Mouse (Mus musculus) bone marrow macrophage, adult 2 months (primary cell): ENCODE measurements at regions not wholly inside any gene's neighbourhood (a gene's known extent, or its start where the extent isn't known, plus 50 kb on each side); places are given as distances from the start of the nearest gene placed in this dataset.

Experiments
- H3K27ac ChIP-seq: 2 replicates; pipeline ENCODE4 v1.5.1; 2012; ENCODE audit warnings: low read depth, low read length; ENCODE audit not compliant: insufficient read depth
- H3K4me1 ChIP-seq: 2 replicates; pipeline ENCODE4 v1.6.1; 2012; ENCODE audit warnings: low read length; ENCODE audit not compliant: control insufficient read depth, insufficient read depth
- H3K4me3 ChIP-seq: 2 replicates; pipeline ENCODE4 v1.5.1; 2012; ENCODE audit warnings: mild to moderate bottlenecking, low read length, moderate library complexity; ENCODE audit not compliant: insufficient read depth
- CTCF ChIP-seq: IDR thresholded peaks from 2 replicates; pipeline ENCODE4 v1.5.1; 2012; ENCODE audit warnings: low read depth, mild to moderate bottlenecking, low read length, moderate library complexity
- POLR2A ChIP-seq: IDR thresholded peaks from 2 replicates; pipeline ENCODE4 v1.6.1; 2012; ENCODE audit warnings: mild to moderate bottlenecking, low read depth, low read length, borderline replicate concordance

DNA sequence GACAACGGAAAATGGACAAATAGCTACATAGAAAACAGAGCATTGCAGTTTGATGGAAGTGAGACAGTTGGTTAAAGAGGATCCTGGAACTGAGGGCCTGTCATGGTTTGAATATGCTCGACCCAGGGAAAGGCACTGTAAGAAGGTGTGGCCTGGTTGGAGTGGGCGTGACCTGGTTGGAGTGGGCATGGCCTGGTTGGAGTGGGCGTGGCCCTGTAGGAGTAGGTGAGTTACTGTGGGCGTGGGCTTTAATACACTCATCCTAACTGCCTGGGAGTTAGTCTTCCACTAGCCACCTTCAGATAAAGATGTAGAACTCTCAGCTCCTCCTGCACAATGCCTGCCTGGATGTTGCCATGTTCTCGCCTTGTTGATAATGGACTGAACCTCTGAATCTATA, 126.8 kb upstream of the Tbx3 start:
- TF ChIP-seq POLR2A (no peak), CTCF (no peak)
- H3K4me3 ChIP-seq = no peak overlapping the region
- no peaks in the 10 kb centered on the region for H3K4me1 ChIP-seq
- H3K27ac ChIP-seq = no peak overlapping the region

DNA sequence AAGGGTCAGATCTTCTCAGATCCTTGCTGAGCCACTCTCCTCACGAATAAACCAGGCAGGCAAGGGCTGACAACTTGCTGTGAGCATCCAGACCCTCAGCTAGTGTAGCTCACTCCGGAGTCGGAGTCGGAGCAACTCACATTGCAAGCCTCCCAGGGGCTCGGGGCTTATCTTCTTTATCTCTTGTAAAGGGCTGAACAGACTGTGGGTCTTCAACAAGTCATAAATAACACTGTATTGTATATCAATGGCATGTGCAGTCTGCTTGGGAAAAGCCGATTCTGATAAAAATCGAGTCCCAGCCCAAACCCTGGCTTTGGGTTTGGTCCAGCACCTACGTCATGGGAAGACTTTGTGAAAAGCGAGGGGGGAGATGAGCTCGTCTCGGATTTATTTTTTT, 125.8 kb upstream of the Tbx3 start:
- no peak for TF ChIP-seq CTCF
- TF ChIP-seq POLR2A = no peak
- Histone ChIP-seq H3K27ac (no peak overlapping the region), H3K4me1 (no peaks in the 10 kb centered on the region), H3K4me3 (no peak overlapping the region)

DNA sequence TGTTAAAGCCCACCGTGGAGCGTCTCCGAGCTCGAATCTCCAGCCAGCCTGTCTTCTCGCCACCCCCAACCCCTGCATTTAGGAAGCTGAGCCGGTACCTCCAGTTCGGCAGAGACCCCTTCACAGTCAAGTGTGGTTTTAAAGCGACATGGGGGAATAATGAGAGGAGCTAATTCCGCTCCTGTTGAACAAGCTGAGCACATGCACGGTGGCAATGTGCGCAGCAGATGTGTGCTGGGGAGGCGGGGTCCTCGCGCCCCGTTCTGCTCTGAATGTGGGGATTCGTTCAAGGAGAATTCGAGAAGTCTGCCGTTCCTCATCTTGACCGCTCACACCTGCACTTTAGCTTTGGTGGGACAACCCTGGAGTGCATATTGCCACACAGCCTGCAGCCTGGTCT, 123.4 kb upstream of the Tbx3 start:
- no peaks in the 10 kb centered on the region for H3K4me1 ChIP-seq
- H3K27ac ChIP-seq = no peak overlapping the region
- TF ChIP-seq POLR2A (no peak), CTCF (no peak)
- H3K4me3 ChIP-seq = no peak overlapping the region

DNA sequence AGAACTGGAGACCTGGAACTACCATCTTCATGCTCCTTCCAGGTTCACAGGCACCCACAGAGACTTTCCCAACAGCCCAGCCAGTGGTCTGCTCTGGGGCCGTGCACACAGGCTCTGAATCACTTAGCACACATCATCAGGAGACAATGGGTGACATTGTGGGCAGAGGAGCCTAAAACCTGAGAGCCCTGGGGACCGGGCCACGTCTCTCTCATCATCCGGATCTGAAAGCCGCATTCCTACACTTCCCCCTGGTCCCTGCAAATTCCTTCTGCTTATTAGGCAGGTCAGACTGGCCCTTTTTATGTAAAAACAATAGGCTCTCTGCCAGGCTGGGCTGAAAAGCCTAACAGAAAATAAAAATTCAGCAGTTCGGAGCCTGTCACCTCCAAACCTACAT, 119.6 kb upstream of the Tbx3 start:
- Histone ChIP-seq H3K4me3 (no peak overlapping the region), H3K4me1 (no peaks in the 10 kb centered on the region), H3K27ac (no peak overlapping the region)
- TF ChIP-seq POLR2A (no peak), CTCF (no peak)

DNA sequence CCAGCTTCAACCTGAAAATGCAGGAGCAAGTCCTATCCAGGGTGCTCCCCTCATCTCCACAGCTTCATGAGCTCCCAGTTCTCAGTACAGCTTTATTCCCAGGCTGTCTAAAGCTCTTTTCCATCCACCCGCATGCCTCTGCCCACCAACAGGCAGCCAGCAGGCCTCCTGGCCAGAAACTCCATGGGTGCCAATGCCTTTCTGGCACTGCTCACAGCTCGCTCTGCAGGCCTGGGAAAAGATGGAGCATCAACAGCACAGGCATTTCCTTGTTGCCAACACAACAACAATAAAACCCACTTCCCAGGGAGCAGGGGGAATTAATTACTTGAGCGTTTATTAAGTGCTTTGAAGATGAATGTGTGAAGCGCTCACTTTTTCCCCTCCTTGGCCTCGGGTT, 117.0 kb upstream of the Tbx3 start:
- no peak overlapping the region for H3K4me3 ChIP-seq
- no peaks in the 10 kb centered on the region for H3K4me1 ChIP-seq
- no peak overlapping the region for H3K27ac ChIP-seq
- TF ChIP-seq CTCF (no peak), POLR2A (no peak)

DNA sequence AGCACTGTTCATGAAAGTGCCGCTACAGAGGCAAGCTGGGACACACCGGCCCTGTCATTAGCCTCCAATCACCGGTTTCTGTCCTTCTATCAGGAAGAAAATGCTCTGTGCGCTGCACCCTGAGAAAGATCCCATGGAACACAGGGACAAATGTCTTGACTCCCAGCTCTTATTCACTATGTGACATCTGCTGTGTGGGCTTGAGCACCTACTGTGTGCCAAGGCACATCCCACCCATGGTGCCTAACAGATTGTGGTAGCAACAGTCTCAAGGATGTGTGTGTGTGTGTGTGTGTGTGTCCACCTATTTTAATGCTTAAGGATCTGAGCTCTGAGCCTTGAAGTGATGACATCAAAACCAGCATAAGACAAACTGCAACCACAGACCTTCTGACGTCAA, 113.4 kb upstream of the Tbx3 start:
- no peak overlapping the region for H3K4me3 ChIP-seq
- TF ChIP-seq POLR2A (no peak), CTCF (no peak)
- no peaks in the 10 kb centered on the region for H3K4me1 ChIP-seq
- no peak overlapping the region for H3K27ac ChIP-seq

DNA sequence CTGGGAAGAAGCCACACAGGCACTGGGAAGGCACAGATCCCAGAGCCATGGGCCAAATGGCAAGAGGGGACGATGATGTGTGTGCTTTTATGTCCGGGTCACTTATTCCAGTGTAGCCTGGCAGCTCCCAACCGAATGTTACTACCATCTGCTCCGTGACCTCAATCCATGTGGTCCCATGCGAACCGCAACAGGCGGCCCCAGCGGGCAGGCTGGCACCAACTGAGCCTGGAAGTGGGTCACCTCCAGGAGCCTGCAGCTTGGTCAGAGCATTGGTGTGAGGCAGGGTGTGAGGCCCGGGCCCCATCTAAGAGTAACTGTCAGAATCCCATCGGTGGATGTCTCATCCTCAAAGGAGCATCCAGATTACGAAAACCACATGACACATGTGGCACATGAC, 110.8 kb upstream of the Tbx3 start:
- no peaks in the 10 kb centered on the region for H3K4me1 ChIP-seq
- H3K27ac ChIP-seq = no peak overlapping the region
- H3K4me3 ChIP-seq = no peak overlapping the region
- no peak for TF ChIP-seq POLR2A
- TF ChIP-seq CTCF = no peak

DNA sequence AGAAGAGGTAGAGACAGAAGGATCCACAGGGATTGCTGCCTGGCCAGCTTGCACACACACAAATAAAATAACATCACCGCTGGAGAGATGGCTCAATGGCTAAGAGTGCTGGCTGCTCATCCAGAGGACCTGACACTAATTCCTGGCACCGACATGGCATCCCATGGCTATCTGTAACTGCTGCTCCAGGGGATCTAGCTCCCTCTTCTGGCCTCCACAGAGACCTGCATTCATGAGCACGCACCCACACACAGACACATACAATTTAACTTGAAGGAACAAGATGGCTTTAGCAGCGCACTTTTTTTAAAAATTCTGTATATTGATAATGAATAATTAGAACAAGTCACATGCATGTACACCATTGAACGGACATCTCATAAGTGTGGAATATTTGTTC, 110.1 kb upstream of the Tbx3 start:
- no peaks in the 10 kb centered on the region for H3K4me1 ChIP-seq
- H3K4me3 ChIP-seq = no peak overlapping the region
- H3K27ac ChIP-seq = no peak overlapping the region
- TF ChIP-seq CTCF (no peak), POLR2A (no peak)

DNA sequence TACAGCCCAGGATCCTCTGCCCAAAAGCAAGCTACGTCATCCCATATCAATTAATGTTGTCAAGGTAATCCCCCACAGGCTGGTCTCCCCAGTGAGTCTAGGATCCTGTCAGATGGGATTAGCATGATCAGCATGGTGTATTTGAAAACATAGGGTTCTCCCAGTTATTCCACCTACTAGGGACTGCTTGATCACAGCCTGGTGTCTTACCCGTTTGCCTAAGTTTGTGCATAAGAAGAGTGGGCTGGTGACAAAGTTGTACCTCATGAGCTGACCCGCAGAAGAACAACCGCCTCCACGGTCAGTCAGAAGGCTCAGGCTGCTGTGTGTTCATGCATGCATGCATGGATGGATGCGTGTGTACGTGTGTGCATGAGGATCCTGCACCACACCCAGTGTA, 108.9 kb upstream of the Tbx3 start:
- H3K27ac ChIP-seq = no peak overlapping the region
- H3K4me3 ChIP-seq = no peak overlapping the region
- TF ChIP-seq CTCF (no peak), POLR2A (no peak)
- H3K4me1 ChIP-seq = no peaks in the 10 kb centered on the region

DNA sequence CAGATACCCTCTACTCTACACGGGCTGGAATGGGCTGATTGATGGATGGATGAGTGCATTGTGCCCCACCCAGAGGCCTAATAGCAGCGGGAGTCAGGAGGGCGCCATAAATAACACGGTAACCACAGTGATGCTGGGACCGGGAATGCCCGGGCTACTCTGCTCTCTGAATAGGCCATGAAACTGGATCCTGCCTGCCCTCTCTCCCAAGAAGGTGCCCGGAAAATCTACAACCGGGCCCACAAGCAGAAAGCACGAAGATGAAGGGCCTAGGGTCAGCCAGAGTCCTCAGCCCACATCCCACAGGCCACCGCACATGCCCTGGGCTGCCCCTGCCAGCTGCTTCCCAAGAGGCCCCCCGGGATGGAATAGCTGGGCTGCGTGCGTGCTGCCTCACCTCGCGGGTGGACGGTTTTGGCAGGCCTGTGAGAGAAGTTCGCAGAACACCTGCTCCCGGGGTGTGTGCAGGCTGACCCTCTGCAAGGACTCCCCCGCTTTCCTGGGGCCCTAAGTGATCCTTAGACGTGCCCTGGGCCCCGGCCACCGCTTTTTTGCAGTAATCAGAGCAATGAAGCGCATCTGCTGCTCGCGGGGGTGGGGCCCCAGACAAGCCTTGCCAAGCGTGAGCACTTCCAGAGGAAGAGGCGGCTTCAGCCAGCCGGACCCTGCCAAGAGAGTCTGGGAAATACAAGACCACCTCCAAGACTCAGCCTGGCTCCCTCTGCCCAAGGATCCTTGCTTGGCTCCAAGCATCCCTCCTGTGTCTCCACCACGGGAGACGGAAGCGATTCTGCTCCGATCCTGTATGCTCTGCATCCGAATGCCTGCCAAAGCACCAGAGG, 106.7 kb upstream of the Tbx3 start:
- Histone ChIP-seq H3K4me3 (no peak overlapping the region), H3K27ac (no peak overlapping the region), H3K4me1 (no peaks in the 10 kb centered on the region)
- no peak for TF ChIP-seq CTCF
- TF ChIP-seq POLR2A = no peak

DNA sequence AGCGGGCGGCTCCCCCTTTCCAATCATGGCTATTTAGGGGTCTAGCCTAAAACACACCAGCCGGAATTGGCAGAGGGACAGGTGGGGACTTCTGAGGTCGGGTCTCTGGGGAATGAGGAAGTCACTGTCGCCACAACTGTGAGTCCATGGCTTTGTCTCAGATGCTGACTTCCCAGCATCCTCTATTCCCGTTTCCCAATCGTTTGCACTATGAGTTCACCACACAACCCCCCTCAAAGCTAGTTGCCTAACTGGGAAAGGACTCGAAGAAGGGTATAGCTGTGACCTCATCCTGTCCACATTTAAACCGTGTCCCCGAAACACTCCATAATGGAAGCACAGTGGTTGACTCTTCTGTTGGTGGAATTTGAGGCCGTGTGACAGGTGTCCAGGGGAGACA, 102.8 kb upstream of the Tbx3 start:
- H3K4me1 ChIP-seq = no peaks in the 10 kb centered on the region
- H3K4me3 ChIP-seq = no peak overlapping the region
- TF ChIP-seq POLR2A (no peak), CTCF (no peak)
- H3K27ac ChIP-seq = no peak overlapping the region
